In the genomic region with DNA sequence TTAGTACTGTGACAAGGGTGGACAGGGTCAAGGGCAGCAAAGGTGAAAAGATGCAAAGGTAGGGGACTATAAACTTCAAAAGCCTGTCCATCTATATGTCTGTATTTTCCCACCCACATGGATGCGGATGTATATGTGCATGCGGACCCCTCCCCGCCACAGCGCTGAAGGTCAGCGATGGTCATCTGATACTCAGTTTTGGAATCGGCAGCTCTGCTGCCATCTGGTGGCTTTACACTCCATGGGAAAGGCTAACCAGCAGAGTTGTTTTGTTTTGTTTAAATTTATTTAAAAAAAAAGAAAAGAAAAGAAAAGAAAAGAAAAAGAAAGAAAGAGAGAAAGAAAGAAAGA, we compare ENCODE assay signal across 8 mouse cellular contexts. TPM values are rescaled to one million over a fixed set of nuclear protein-coding genes. Genes with fewer than 3 reads are reported as not detected.
DNase-seq lines count a peak whose midpoint lies in the region; ATAC-seq lines count a peak whose summit lies in the region.

No protein-coding gene starts in this region.

- H3K4me3 ChIP-seq in hindbrain, embryonic 12.5 days = no peak overlapping the region; the same call in 1 of the 2 replicates
- peak overlapping the region; percentile 8 for H3K4me3 ChIP-seq in limb, embryonic 15.5 days
- peak overlapping the region; percentile 19 for H3K4me3 ChIP-seq in midbrain, embryonic 16.5 days (ENCODE audit: low read depth, low read length)

- H3K27ac ChIP-seq in hindbrain, embryonic 12.5 days = no peak overlapping the region
- no peak overlapping the region for H3K27ac ChIP-seq in limb, embryonic 15.5 days
- H3K27ac ChIP-seq in midbrain, embryonic 16.5 days (ENCODE audit: low read length) = no peak overlapping the region

- no peaks in the 10 kb centered on the region for H3K36me3 ChIP-seq in hindbrain, embryonic 12.5 days
- no peaks in the 10 kb centered on the region for H3K36me3 ChIP-seq in limb, embryonic 15.5 days
- no peaks in the 10 kb centered on the region for H3K36me3 ChIP-seq in midbrain, embryonic 16.5 days (ENCODE audit: control insufficient read depth, insufficient read depth, low read length)

- WGBS in hindbrain, embryonic 12.5 days = under 1% methylated on average over 6 of the region's 6 CpGs
- WGBS in limb, embryonic 15.5 days = under 1% methylated on average over 6 of the region's 6 CpGs
- 1% methylated on average over 6 of the region's 6 CpGs for WGBS in midbrain, embryonic 16.5 days

- peak; percentile 79 for DNase-seq in heart, adult 11 months
- DNase-seq in heart, adult 9 months (ENCODE audit: low spot score in 2 of 2) = no peak
- peak; percentile 75 for DNase-seq in embryo, embryonic 11 days
- DNase-seq in adrenal gland, adult (ENCODE audit: inconsistent age in 2 of 2, low spot score in 1 of 2) = no peak
- DNase-seq in urinary bladder, adult 2 months (ENCODE audit: low spot score) = no peak

- peaks cover 51% of the 10 kb centered on the region for H3K27me3 ChIP-seq in hindbrain, embryonic 12.5 days
- peaks cover 61% of the 10 kb centered on the region for H3K27me3 ChIP-seq in limb, embryonic 15.5 days
- peaks cover 6% of the 10 kb centered on the region; the same call in 1 of the 2 replicates for H3K27me3 ChIP-seq in midbrain, embryonic 16.5 days (ENCODE audit: control insufficient read depth, insufficient read depth, low read depth, low read length)

- H3K9me3 ChIP-seq in hindbrain, embryonic 12.5 days (replicated peaks) = no peaks in the 10 kb centered on the region
- H3K9me3 ChIP-seq in limb, embryonic 15.5 days = no peaks in the 10 kb centered on the region
- H3K9me3 ChIP-seq in midbrain, embryonic 16.5 days (replicated peaks; ENCODE audit: control insufficient read depth, low read length, poor library complexity, severe bottlenecking) = no peaks in the 10 kb centered on the region

- peaks cover 15% of the 10 kb centered on the region for H3K4me1 ChIP-seq in hindbrain, embryonic 12.5 days
- peaks cover 17% of the 10 kb centered on the region for H3K4me1 ChIP-seq in limb, embryonic 15.5 days
- peaks cover 14% of the 10 kb centered on the region; the same call in 1 of the 2 replicates for H3K4me1 ChIP-seq in midbrain, embryonic 16.5 days (ENCODE audit: control insufficient read depth, insufficient read depth, low read length)

- H3K4me2 ChIP-seq in hindbrain, embryonic 12.5 days (replicated peaks) = peak overlapping the region; percentile 40
- H3K4me2 ChIP-seq in limb, embryonic 15.5 days = peak overlapping the region; percentile 33
- peak overlapping the region; percentile 57 for H3K4me2 ChIP-seq in midbrain, embryonic 16.5 days (ENCODE audit: low read length)

- H3K9ac ChIP-seq in hindbrain, embryonic 12.5 days = no peak overlapping the region
- no peak overlapping the region for H3K9ac ChIP-seq in limb, embryonic 15.5 days
- peak overlapping the region; percentile 44 for H3K9ac ChIP-seq in midbrain, embryonic 16.5 days (ENCODE audit: low read depth, low read length)

- ATAC-seq in hindbrain, embryonic 12.5 days (ENCODE audit: low FRiP score) = peak; percentile 23; the same call in 1 of the 2 replicates
- no peak for ATAC-seq in limb, embryonic 15.5 days (ENCODE audit: insufficient number of reproducible peaks, low FRiP score, low TSS enrichment, low read depth)
- ATAC-seq in midbrain, embryonic 16.5 days = no peak; the same call in 1 of the 2 replicates

RNA-seq across cellular contexts. Expression of a gene that starts 8.6 kb away (rescaled TPM):
- 13.1 and 15.2 TPM in 2 replicates for polyA plus RNA-seq in hindbrain, embryonic 12.5 days (2016; fragmentation: Nextera tagmentation; extraction: Ambion mirVana)
- 94.4 and 100 TPM in 2 replicates for polyA plus RNA-seq in limb, embryonic 15.5 days (2015; fragmentation: Nextera tagmentation; extraction: Ambion mirVana)
- polyA plus RNA-seq in midbrain, embryonic 16.5 days (2015; fragmentation: Nextera tagmentation; extraction: Ambion mirVana) = 2.0 and 2.3 TPM in 2 replicates
- 79.6 and 106 TPM in 2 replicates for polyA plus RNA-seq in urinary bladder, adult 2 months (2012; rRNA removed)

RNA-seq across cellular contexts. Expression of a gene that starts 37.0 kb away (rescaled TPM):
- polyA plus RNA-seq in hindbrain, embryonic 12.5 days (2016; fragmentation: Nextera tagmentation; extraction: Ambion mirVana) = 1.9 and 2.0 TPM in 2 replicates
- not detected in 2 replicates for polyA plus RNA-seq in limb, embryonic 15.5 days (2015; fragmentation: Nextera tagmentation; extraction: Ambion mirVana)
- polyA plus RNA-seq in midbrain, embryonic 16.5 days (2015; fragmentation: Nextera tagmentation; extraction: Ambion mirVana) = 11.8 and 15.4 TPM in 2 replicates
- 0.04 TPM in 1 of 2 replicates, not detected in the other for polyA plus RNA-seq in urinary bladder, adult 2 months (2012; rRNA removed)

RNA-seq across cellular contexts. Expression of a gene that starts 40.9 kb away (rescaled TPM):
- polyA plus RNA-seq in hindbrain, embryonic 12.5 days (2016; fragmentation: Nextera tagmentation; extraction: Ambion mirVana) = 6.0 and 7.0 TPM in 2 replicates
- 0.67 and 1.0 TPM in 2 replicates for polyA plus RNA-seq in limb, embryonic 15.5 days (2015; fragmentation: Nextera tagmentation; extraction: Ambion mirVana)
- 4.6 and 6.4 TPM in 2 replicates for polyA plus RNA-seq in midbrain, embryonic 16.5 days (2015; fragmentation: Nextera tagmentation; extraction: Ambion mirVana)
- polyA plus RNA-seq in urinary bladder, adult 2 months (2012; rRNA removed) = 2.1 and 2.2 TPM in 2 replicates

Comparison
In these comparisons a context has a peak if more than half of its experiments do, and no peak if none do; other contexts are left out.
1. DNase-seq: peak in heart, adult 11 months (single experiment) and embryo, embryonic 11 days (single experiment); none in heart, adult 9 months (0 of 2), adrenal gland, adult (0 of 2) and urinary bladder, adult 2 months (single experiment).
2. Peak in every context shown above with its lines, with median percentiles within 50 percentile points of each other: H3K4me2 ChIP-seq.